Mouse (Mus musculus) forebrain, embryonic 11.5 days (tissue): ENCODE measurements at regions not wholly inside any gene's neighbourhood (a gene's known extent, or its start where the extent isn't known, plus 50 kb on each side); places are given as distances from the start of the nearest gene placed in this dataset.

Source experiments
- ATAC-seq: fragments of 200-750 bp; cut with Nextera tagmentation; replicated peaks from 2 replicates; pipeline ENCODE4 v1.8.0; 2017; ENCODE audit warnings: moderate TSS enrichment; ENCODE audit not compliant: low FRiP score
- DNase-seq: peaks from one replicate; pipeline ENCODE4 v3.0.0-alpha.2; 2017; ENCODE audit warnings: low spot score
- H3K27ac ChIP-seq: fragments of 300-500 bp; sonication (generic); 2 replicates; pipeline ENCODE4 v1.5.1; 2014; ENCODE audit warnings: low read depth, low read length
- H3K27me3 ChIP-seq: fragments of 300-500 bp; sonication (generic); 2 replicates; pipeline ENCODE4 v1.6.1; 2014; ENCODE audit warnings: mild to moderate bottlenecking, low read length, mixed read lengths; ENCODE audit not compliant: control insufficient read depth, insufficient read depth
- H3K36me3 ChIP-seq: fragments of 300-500 bp; sonication (generic); 2 replicates; pipeline ENCODE4 v1.6.1; 2014; ENCODE audit warnings: mild to moderate bottlenecking, low read length, moderate library complexity, mixed read lengths; ENCODE audit not compliant: control insufficient read depth, insufficient read depth
- H3K4me1 ChIP-seq: fragments of 300-500 bp; sonication (generic); replicated peaks from 2 replicates; pipeline ENCODE4 v1.6.1; 2014; ENCODE audit warnings: low read length, mixed read lengths; ENCODE audit not compliant: control insufficient read depth, insufficient read depth
- H3K4me2 ChIP-seq: fragments of 300-500 bp; sonication (generic); 2 replicates; pipeline ENCODE4 v1.6.1; 2014; ENCODE audit warnings: low read depth, mild to moderate bottlenecking, low read length, moderate library complexity, mixed read lengths; ENCODE audit not compliant: severe bottlenecking
- H3K4me3 ChIP-seq: fragments of 300-500 bp; sonication (generic); 2 replicates; pipeline ENCODE4 v1.5.1; 2014; ENCODE audit warnings: low read depth, low read length
- H3K9ac ChIP-seq: fragments of 300-500 bp; sonication (generic); 2 replicates; pipeline ENCODE4 v1.6.1; 2014; ENCODE audit warnings: low read length
- H3K9me3 ChIP-seq: fragments of 300-500 bp; sonication (generic); 2 replicates; pipeline ENCODE4 v1.6.1; 2016; ENCODE audit warnings: low read length, mixed read lengths; ENCODE audit not compliant: control insufficient read depth
- WGBS: fragments of 180-500 bp; shearing (Covaris S2); extraction: QIAGEN DNeasy Blood & Tissue Kit; methylation state at CpG from one replicate; pipeline ENCODE4 v1.1.7; 2014; 5-methylcytosine and 5-hydroxymethylcytosine counted together

GRCm38 (mm10) chr1:138011581-138011980 is 163.9 kb downstream of the Ptprc start:
- H3K9ac ChIP-seq: no peak overlapping the region
- WGBS: 92% methylated on average over 1 of the region's 1 CpGs

DNA sequence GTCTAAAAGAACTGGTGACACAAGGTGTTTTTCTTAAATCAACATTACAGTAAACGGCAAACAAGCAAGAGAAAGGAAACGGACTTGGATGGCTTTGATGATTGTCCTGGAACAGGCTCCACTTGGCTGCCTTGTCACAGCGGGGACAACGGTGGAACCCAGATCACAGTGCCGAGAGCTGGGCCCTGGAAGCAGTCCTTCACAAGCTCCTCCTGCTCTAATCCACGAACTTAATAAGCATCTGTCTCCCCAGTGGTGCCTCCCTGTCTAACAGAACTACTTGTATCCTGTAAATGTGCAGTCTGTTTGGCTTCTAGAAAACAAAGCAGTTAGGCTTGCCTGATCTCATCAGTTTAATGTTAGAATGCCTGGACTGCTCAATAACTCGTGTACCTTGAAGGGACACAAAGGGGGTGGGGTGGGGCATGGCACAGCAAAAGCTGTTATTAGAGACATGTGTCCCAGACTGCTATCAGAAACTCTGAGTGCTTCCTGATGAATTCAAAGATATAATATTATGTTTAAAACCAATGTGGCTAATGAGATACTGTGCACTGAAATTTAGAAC is 164.5 kb downstream of the Ptprc start:
- ATAC-seq (no peak), DNase-seq (no peak)
- H3K4me3 ChIP-seq: no peak overlapping the region
- no peaks in the 10 kb centered on the region for H3K36me3 ChIP-seq
- H3K4me2 ChIP-seq: no peak overlapping the region
- H3K9ac ChIP-seq: no peak overlapping the region
- no peaks in the 10 kb centered on the region for H3K4me1 ChIP-seq
- no peak overlapping the region for H3K27ac ChIP-seq
- H3K9me3 ChIP-seq: no peaks in the 10 kb centered on the region
- WGBS: 73% methylated on average over 7 of the region's 7 CpGs
- H3K27me3 ChIP-seq: no peaks in the 10 kb centered on the region

More at GRCm38 (mm10) chr1:138011581-138011980, 163.9 kb downstream of the Ptprc start:
- Histone ChIP-seq H3K4me3 (no peak overlapping the region), H3K4me2 (no peak overlapping the region), H3K27me3 (no peaks in the 10 kb centered on the region), H3K36me3 (no peaks in the 10 kb centered on the region), H3K27ac (no peak overlapping the region), H3K9me3 (no peaks in the 10 kb centered on the region), H3K4me1 (no peaks in the 10 kb centered on the region)
- DNase-seq: no peak
- ATAC-seq: no peak

DNA sequence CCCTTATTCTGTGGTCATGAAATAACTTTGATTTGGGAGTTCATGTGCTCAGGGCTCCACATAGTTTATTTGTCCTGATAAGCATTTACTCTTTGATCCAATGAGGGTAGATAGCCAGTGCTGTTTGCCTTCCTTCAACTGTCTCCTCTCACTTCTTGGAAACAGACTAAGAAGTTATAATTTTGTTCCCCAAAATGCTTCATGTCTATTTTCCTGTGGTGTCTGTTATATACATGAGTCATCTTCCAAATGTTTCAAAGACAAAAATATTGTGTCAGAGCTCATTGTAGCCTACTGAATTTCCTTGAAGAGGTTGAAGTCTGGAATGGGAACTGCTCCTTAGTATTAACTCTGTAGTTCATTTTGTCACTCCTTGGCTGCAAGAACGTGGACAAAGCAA is 168.7 kb downstream of the Ptprc start:
- 56% methylated on average over 1 of the region's 1 CpGs for WGBS
- DNase-seq (no peak), ATAC-seq (no peak)
- H3K27me3 ChIP-seq: no peaks in the 10 kb centered on the region
- no peak overlapping the region for H3K4me2 ChIP-seq
- no peak overlapping the region for H3K27ac ChIP-seq
- no peaks in the 10 kb centered on the region for H3K4me1 ChIP-seq
- H3K36me3 ChIP-seq: no peaks in the 10 kb centered on the region
- no peaks in the 10 kb centered on the region for H3K9me3 ChIP-seq
- H3K4me3 ChIP-seq: no peak overlapping the region
- no peak overlapping the region for H3K9ac ChIP-seq

DNA sequence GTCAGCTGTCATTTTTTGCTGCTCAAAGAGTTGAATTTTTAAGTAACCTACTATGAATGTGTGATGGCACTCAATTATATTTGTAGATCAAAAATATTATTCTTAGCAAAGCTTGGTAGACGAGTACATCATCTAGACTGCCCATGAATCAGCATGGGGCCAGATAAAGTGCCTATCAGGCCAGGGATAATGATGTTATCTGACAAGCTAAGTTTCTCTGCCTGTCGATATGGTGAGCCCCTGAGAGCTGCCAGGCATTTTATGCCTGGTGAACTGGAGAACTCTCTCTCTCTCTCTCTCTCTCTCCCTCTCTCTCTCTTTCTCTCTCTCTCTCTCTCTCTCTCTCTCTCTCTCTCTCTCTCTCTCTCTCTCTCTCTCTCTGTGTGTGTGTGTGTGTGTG is 171.2 kb downstream of the Ptprc start:
- no peaks in the 10 kb centered on the region for H3K9me3 ChIP-seq
- H3K36me3 ChIP-seq: no peaks in the 10 kb centered on the region
- H3K27ac ChIP-seq: no peak overlapping the region
- DNase-seq: no peak
- 59% methylated on average over 2 of the region's 2 CpGs for WGBS
- no peak overlapping the region for H3K4me3 ChIP-seq
- no peak for ATAC-seq
- H3K9ac ChIP-seq: no peak overlapping the region
- no peaks in the 10 kb centered on the region for H3K4me1 ChIP-seq
- no peak overlapping the region for H3K4me2 ChIP-seq
- no peaks in the 10 kb centered on the region for H3K27me3 ChIP-seq

- no peak for DNase-seq
- 61% methylated on average over 3 of the region's 3 CpGs for WGBS
- no peak overlapping the region for H3K9ac ChIP-seq
- ATAC-seq: no peak
- no peaks in the 10 kb centered on the region for H3K9me3 ChIP-seq
- H3K27ac ChIP-seq: no peak overlapping the region
- H3K27me3 ChIP-seq: no peaks in the 10 kb centered on the region
- no peaks in the 10 kb centered on the region for H3K36me3 ChIP-seq
- no peak overlapping the region for H3K4me3 ChIP-seq
- H3K4me2 ChIP-seq: no peak overlapping the region
- no peaks in the 10 kb centered on the region for H3K4me1 ChIP-seq
Observed at GRCm38 (mm10) chr1:137999268-137999900, 176.1 kb downstream of the Ptprc start.

DNA sequence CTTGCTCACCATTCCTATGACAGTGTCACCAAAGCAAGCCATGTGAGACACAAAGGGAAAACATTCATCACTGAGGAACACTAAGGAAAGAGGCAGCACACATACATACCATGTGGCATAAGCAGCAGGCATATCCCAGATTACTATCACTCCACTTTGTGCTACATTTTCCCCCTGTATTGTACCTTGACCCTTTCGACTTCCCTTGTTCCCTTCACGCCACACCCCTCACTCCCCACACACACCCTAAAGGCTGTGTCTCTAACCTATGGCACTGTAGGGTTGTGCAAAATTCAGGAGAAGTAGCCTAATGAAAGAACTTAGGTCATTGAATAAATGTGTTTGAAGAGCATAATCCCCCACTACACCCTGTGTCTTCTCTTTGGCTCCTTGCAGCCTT is 179.5 kb downstream of the Ptprc start:
- no peak overlapping the region for H3K4me3 ChIP-seq
- H3K4me1 ChIP-seq: no peaks in the 10 kb centered on the region
- H3K4me2 ChIP-seq: no peak overlapping the region
- H3K36me3 ChIP-seq: no peaks in the 10 kb centered on the region
- DNase-seq (no peak), ATAC-seq (no peak)
- no peak overlapping the region for H3K27ac ChIP-seq
- no peak overlapping the region for H3K9ac ChIP-seq
- no peaks in the 10 kb centered on the region for H3K9me3 ChIP-seq
- H3K27me3 ChIP-seq: no peaks in the 10 kb centered on the region
- 79% methylated on average over 2 of the region's 2 CpGs for WGBS

- Histone ChIP-seq H3K9ac (no peak overlapping the region), H3K9me3 (no peaks in the 10 kb centered on the region), H3K4me3 (no peak overlapping the region), H3K27me3 (no peaks in the 10 kb centered on the region), H3K36me3 (no peaks in the 10 kb centered on the region), H3K27ac (no peak overlapping the region), H3K4me1 (no peaks in the 10 kb centered on the region), H3K4me2 (no peak overlapping the region)
- no peak for ATAC-seq
- DNase-seq: no peak
- WGBS: 86% methylated on average over 1 of the region's 1 CpGs
Observed at GRCm38 (mm10) chr1:137991936-137992335, 183.6 kb downstream of the Ptprc start.

GRCm38 (mm10) chr1:137991412-137991811 is 184.1 kb downstream of the Ptprc start:
- 91% methylated on average over 5 of the region's 5 CpGs for WGBS
- Histone ChIP-seq H3K4me1 (no peaks in the 10 kb centered on the region), H3K27ac (no peak overlapping the region), H3K4me3 (no peak overlapping the region), H3K36me3 (no peaks in the 10 kb centered on the region), H3K9ac (no peak overlapping the region), H3K27me3 (no peaks in the 10 kb centered on the region), H3K4me2 (no peak overlapping the region), H3K9me3 (no peaks in the 10 kb centered on the region)
- ATAC-seq: no peak
- no peak for DNase-seq

- DNase-seq: no peak
- H3K36me3 ChIP-seq: no peaks in the 10 kb centered on the region
- WGBS: 74% methylated on average over 3 of the region's 3 CpGs
Observed at GRCm38 (mm10) chr1:137973406-137973805, 202.1 kb downstream of the Ptprc start.

More at GRCm38 (mm10) chr1:137973406-137973805, 202.1 kb downstream of the Ptprc start:
- no peak overlapping the region for H3K27ac ChIP-seq
- H3K4me2 ChIP-seq: no peak overlapping the region
- H3K27me3 ChIP-seq: no peaks in the 10 kb centered on the region
- no peak overlapping the region for H3K9ac ChIP-seq
- no peak for ATAC-seq
- H3K9me3 ChIP-seq: no peaks in the 10 kb centered on the region
- H3K4me1 ChIP-seq: no peaks in the 10 kb centered on the region
- no peak overlapping the region for H3K4me3 ChIP-seq
